11 mouse cellular contexts compared by ENCODE assay signal in the genomic region with DNA sequence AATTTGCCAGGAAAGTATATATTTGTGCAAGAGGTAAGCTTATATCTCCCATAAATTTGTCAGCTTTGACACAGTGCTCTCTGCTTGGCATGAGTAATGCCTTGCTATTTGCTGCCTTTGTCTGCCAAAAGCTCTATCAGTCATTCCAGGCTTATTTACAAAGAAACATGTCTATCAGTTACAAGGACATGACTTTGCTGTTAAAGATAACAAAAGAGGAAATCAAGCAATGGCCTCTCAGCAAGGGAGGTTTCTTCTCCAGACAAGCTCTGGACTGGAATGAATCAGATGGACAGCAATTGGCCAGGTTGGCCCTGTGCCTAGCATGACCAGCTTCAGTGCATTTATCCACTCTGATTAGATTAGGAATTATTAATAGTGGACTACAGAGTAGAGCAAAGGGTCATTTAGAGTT.
A peak's percentile ranks its signal among the peaks of the same experiment; 100 is the strongest.
DNase-seq lines count a peak whose midpoint lies in the region; ATAC-seq and TF ChIP-seq lines count a peak whose summit lies in the region.
"Had no signal": no experiment of that assay in that cellular context is flagged by ENCODE, and none has a peak within 500 bp of the region (broad histone marks: within the 10 kb centered on the region; RNA-seq: fewer than 3 reads in every experiment).

No protein-coding gene starts in this region.

- H3K36me3 ChIP-seq in midbrain, postnatal 0 days (ENCODE audit: insufficient read depth, low read length) = no peaks in the 10 kb centered on the region
- H3K36me3 ChIP-seq in midbrain, embryonic 16.5 days (ENCODE audit: control insufficient read depth, insufficient read depth, low read length) = no peaks in the 10 kb centered on the region
- H3K36me3 ChIP-seq in stomach, embryonic 14.5 days (ENCODE audit: control insufficient read depth, insufficient read depth, low read length) = no peaks in the 10 kb centered on the region
- H3K36me3 ChIP-seq in midbrain, embryonic 15.5 days (replicated peaks) = no peaks in the 10 kb centered on the region
- H3K36me3 ChIP-seq: embryonic facial prominence, embryonic 12.5 days; G1E; hindbrain, embryonic 10.5 days had no signal

- no peak overlapping the region for H3K4me3 ChIP-seq in midbrain, postnatal 0 days (ENCODE audit: low read depth, low read length)
- H3K4me3 ChIP-seq in midbrain, embryonic 16.5 days (ENCODE audit: low read depth, low read length) = no peak overlapping the region
- no peak overlapping the region for H3K4me3 ChIP-seq in stomach, embryonic 14.5 days (ENCODE audit: low read depth, low read length)
- H3K4me3 ChIP-seq in midbrain, embryonic 15.5 days = no peak overlapping the region
- no peak overlapping the region for H3K4me3 ChIP-seq in layer of hippocampus, adult 2 months
- H3K4me3 ChIP-seq: embryonic facial prominence, embryonic 12.5 days; hindbrain, embryonic 10.5 days had no signal

- no peaks in the 10 kb centered on the region for H3K27me3 ChIP-seq in midbrain, postnatal 0 days (ENCODE audit: insufficient read depth, low read length)
- H3K27me3 ChIP-seq in midbrain, embryonic 16.5 days (ENCODE audit: control insufficient read depth, insufficient read depth, low read depth, low read length) = no peaks in the 10 kb centered on the region
- no peaks in the 10 kb centered on the region for H3K27me3 ChIP-seq in stomach, embryonic 14.5 days (ENCODE audit: control insufficient read depth, insufficient read depth, low read length)
- H3K27me3 ChIP-seq in midbrain, embryonic 15.5 days (replicated peaks) = no peaks in the 10 kb centered on the region
- H3K27me3 ChIP-seq: embryonic facial prominence, embryonic 12.5 days had no signal

- no peak for ATAC-seq in midbrain, postnatal 0 days (ENCODE audit: low FRiP score)
- no peak for ATAC-seq in midbrain, embryonic 16.5 days
- peak; percentile 61; the same call in 1 of the 2 replicates for ATAC-seq in stomach, embryonic 14.5 days (ENCODE audit: insufficient number of reproducible peaks, insufficient read depth, low FRiP score, low read depth)
- ATAC-seq in midbrain, embryonic 15.5 days (replicated peaks) = no peak

- no peak overlapping the region for H3K9ac ChIP-seq in midbrain, postnatal 0 days (replicated peaks; ENCODE audit: low read length, poor library complexity, severe bottlenecking)
- H3K9ac ChIP-seq in midbrain, embryonic 16.5 days (ENCODE audit: low read depth, low read length) = no peak overlapping the region
- no peak overlapping the region for H3K9ac ChIP-seq in stomach, embryonic 14.5 days (replicated peaks; ENCODE audit: low read depth, low read length)
- H3K9ac ChIP-seq in midbrain, embryonic 15.5 days = no peak overlapping the region
- H3K9ac ChIP-seq: embryonic facial prominence, embryonic 12.5 days had no signal

- no peak overlapping the region for H3K4me2 ChIP-seq in midbrain, postnatal 0 days (ENCODE audit: low read depth, low read length, poor library complexity, severe bottlenecking)
- no peak overlapping the region for H3K4me2 ChIP-seq in midbrain, embryonic 16.5 days (ENCODE audit: low read length)
- no peak overlapping the region for H3K4me2 ChIP-seq in stomach, embryonic 14.5 days (replicated peaks; ENCODE audit: low read depth, low read length)
- H3K4me2 ChIP-seq in midbrain, embryonic 15.5 days = no peak overlapping the region
- H3K4me2 ChIP-seq: embryonic facial prominence, embryonic 12.5 days had no signal

- peak; percentile 73 for DNase-seq in midbrain, postnatal 0 days (ENCODE audit: low spot score)
- DNase-seq in cerebellum, adult 11-12 months = peak; percentile 67
- DNase-seq in heart, postnatal 14 days = peak; percentile 41 to 46
- DNase-seq in liver = no peak
- no peak for DNase-seq in layer of hippocampus, adult 2 months (ENCODE audit: low spot score in 2 of 2)

- H3K27ac ChIP-seq in midbrain, postnatal 0 days (ENCODE audit: low read depth, low read length) = no peak overlapping the region
- H3K27ac ChIP-seq in midbrain, embryonic 16.5 days (ENCODE audit: low read length) = no peak overlapping the region
- peak overlapping the region; percentile 7; the same call in 1 of the 2 replicates for H3K27ac ChIP-seq in stomach, embryonic 14.5 days (ENCODE audit: low read length)
- no peak overlapping the region for H3K27ac ChIP-seq in midbrain, embryonic 15.5 days
- no peak overlapping the region for H3K27ac ChIP-seq in layer of hippocampus, adult 2 months
- H3K27ac ChIP-seq: embryonic facial prominence, embryonic 12.5 days; hindbrain, embryonic 10.5 days had no signal

- TF ChIP-seq CTCF in midbrain, postnatal 0 days (IDR thresholded peaks at IDR 0.05) = no peak
- no peak for TF ChIP-seq CTCF in layer of hippocampus, adult 2 months (conservative IDR thresholded peaks at IDR 0.05)

- no peaks in the 10 kb centered on the region for H3K9me3 ChIP-seq in midbrain, postnatal 0 days (ENCODE audit: low read length)
- no peaks in the 10 kb centered on the region for H3K9me3 ChIP-seq in midbrain, embryonic 16.5 days (replicated peaks; ENCODE audit: control insufficient read depth, low read length, poor library complexity, severe bottlenecking)
- H3K9me3 ChIP-seq in stomach, embryonic 14.5 days (ENCODE audit: control insufficient read depth, low read depth, low read length) = no peaks in the 10 kb centered on the region
- H3K9me3 ChIP-seq in midbrain, embryonic 15.5 days = no peaks in the 10 kb centered on the region
- H3K9me3 ChIP-seq: embryonic facial prominence, embryonic 12.5 days; G1E; hindbrain, embryonic 10.5 days had no signal

- H3K4me1 ChIP-seq in midbrain, postnatal 0 days (ENCODE audit: insufficient read depth, low read length) = no peaks in the 10 kb centered on the region
- no peaks in the 10 kb centered on the region for H3K4me1 ChIP-seq in midbrain, embryonic 16.5 days (ENCODE audit: control insufficient read depth, insufficient read depth, low read length)
- H3K4me1 ChIP-seq in stomach, embryonic 14.5 days (ENCODE audit: control insufficient read depth, insufficient read depth, low read length) = 0 out of 2 replicates have a peak, but pooled peaks cover 8% of the 10 kb centered on the region
- H3K4me1 ChIP-seq in midbrain, embryonic 15.5 days = no peaks in the 10 kb centered on the region
- H3K4me1 ChIP-seq: embryonic facial prominence, embryonic 12.5 days; hindbrain, embryonic 10.5 days had no signal

- intact Hi-C loops in heart, postnatal 14 days (cut with DNase I) = no loop called here

Comparison
In these comparisons a context has a peak if more than half of its experiments do, and no peak if none do; other contexts are left out.
1. DNase-seq: peak in midbrain, postnatal 0 days (single experiment), cerebellum, adult 11-12 months (single experiment) and heart, postnatal 14 days (2 of 2); none in liver (single experiment) and layer of hippocampus, adult 2 months (0 of 2).